ENCODE assay signal across 13 mouse cellular contexts in genomic region chr1:40059122-40059774, GRCm38 (mm10). TPM values are rescaled to one million over a fixed set of nuclear protein-coding genes. Genes with fewer than 3 reads are reported as not detected.
DNase-seq lines count a peak whose midpoint lies in the region; ATAC-seq and TF ChIP-seq lines count a peak whose summit lies in the region.
"Had no signal": no experiment of that assay in that cellular context is flagged by ENCODE, and none has a peak within 500 bp of the region (broad histone marks: within the 10 kb centered on the region; RNA-seq: fewer than 3 reads in every experiment).

No protein-coding gene starts in this region.

- no peak overlapping the region for H3ac ChIP-seq in myocyte (ENCODE audit: control insufficient read depth, insufficient read length)

- H3K27me3 ChIP-seq in myocyte (ENCODE audit: control insufficient read depth, insufficient read depth, insufficient read length) = no peaks in the 10 kb centered on the region
- H3K27me3 ChIP-seq in forebrain, embryonic 13.5 days = no peaks in the 10 kb centered on the region
- H3K27me3 ChIP-seq: liver, embryonic 15.5 days had no signal

- DNase-seq in gastrocnemius, postnatal 14 days = peak; percentile 19
- no peak for DNase-seq in gastrocnemius, postnatal 4 days (ENCODE audit: low spot score in 2 of 2)
- peak; percentile 47 for DNase-seq in adipocyte (ENCODE audit: low spot score)
- peak; percentile 16 for DNase-seq in heart, postnatal 4 days
- no peak for DNase-seq in thymus, postnatal 4 days
- no peak for DNase-seq in cerebellum, postnatal 36 days
- DNase-seq: cerebellum, adult 9-10 months; kidney, postnatal 36 days had no signal

- H3K4me3 ChIP-seq in myocyte = no peak overlapping the region
- no peak overlapping the region for H3K4me3 ChIP-seq in forebrain, embryonic 13.5 days
- H3K4me3 ChIP-seq: liver, embryonic 15.5 days had no signal

- WGBS in forebrain, embryonic 13.5 days = 84% methylated on average over 4 of the region's 4 CpGs

- H3K9me3 ChIP-seq in forebrain, embryonic 13.5 days (replicated peaks) = no peaks in the 10 kb centered on the region
- H3K9me3 ChIP-seq: liver, embryonic 15.5 days had no signal

- H3K79me2 ChIP-seq in myocyte (ENCODE audit: control insufficient read depth, insufficient read depth) = no peaks in the 10 kb centered on the region

- no peak for TF ChIP-seq POLR2A in myocyte (IDR thresholded peaks at IDR 0.05; ENCODE audit: insufficient read length, low read depth)

- H3K4me2 ChIP-seq in myocyte (ENCODE audit: low read depth) = no peak overlapping the region
- H3K4me2 ChIP-seq in forebrain, embryonic 13.5 days = no peak overlapping the region
- H3K4me2 ChIP-seq: liver, embryonic 15.5 days had no signal

- ATAC-seq in forebrain, embryonic 13.5 days = no peak
- ATAC-seq: hindbrain, postnatal 0 days; midbrain, embryonic 16.5 days had no signal

- H3K9ac ChIP-seq in forebrain, embryonic 13.5 days = no peak overlapping the region
- H3K9ac ChIP-seq: liver, embryonic 15.5 days had no signal

- H3K36me3 ChIP-seq in myocyte (ENCODE audit: control insufficient read depth, insufficient read depth) = no peaks in the 10 kb centered on the region
- H3K36me3 ChIP-seq in forebrain, embryonic 13.5 days (ENCODE audit: poor library complexity, severe bottlenecking) = no peaks in the 10 kb centered on the region
- H3K36me3 ChIP-seq: liver, embryonic 15.5 days had no signal

- no peak overlapping the region for H3K27ac ChIP-seq in forebrain, embryonic 13.5 days
- H3K27ac ChIP-seq: hindbrain, postnatal 0 days; liver, embryonic 15.5 days had no signal

- no peaks in the 10 kb centered on the region; the same call in 1 of the 2 replicates for H3K4me1 ChIP-seq in forebrain, embryonic 13.5 days
- H3K4me1 ChIP-seq: liver, embryonic 15.5 days had no signal

- intact Hi-C loops in gastrocnemius, postnatal 14 days (cut with DNase I; ENCODE audit: low total_unique reads) = no loop called here

TF ChIP-seq in myocyte, 11 proteins besides CTCF, POLR2A, EP300 and RAD21:
- TF ChIP-seq E2F4 (IDR thresholded peaks at IDR 0.05; ENCODE audit: insufficient read depth) = no peak
- TF ChIP-seq CEBPB (IDR thresholded peaks at IDR 0.05; ENCODE audit: insufficient read depth, poor library complexity, severe bottlenecking) = peak; percentile 40; the same call in 1 of the 2 replicates
- TF ChIP-seq POLR2AphosphoS2 (IDR thresholded peaks at IDR 0.05; ENCODE audit: insufficient read length, low read depth) = no peak
- TF ChIP-seq SRF (IDR thresholded peaks at IDR 0.05; ENCODE audit: control insufficient read depth, insufficient read length, low read depth) = no peak

RNA-seq across cellular contexts. Expression of gene Il1r2, which starts 14.6 kb away (rescaled TPM):
- under 1 TPM; 0.14 to 0.27 TPM for total RNA-seq in gastrocnemius, postnatal 14 days (2021)
- not detected for total RNA-seq in gastrocnemius, postnatal 4 days (2021)
- total RNA-seq in heart, postnatal 4 days (2021) = not detected
- 0.10 TPM for polyA plus RNA-seq in myocyte (2012; fragmentation: generic; extraction: Trizol)
- polyA plus RNA-seq in forebrain, embryonic 13.5 days (2015; fragmentation: Nextera tagmentation; extraction: Ambion mirVana) = 0.16 and 0.21 TPM in 2 replicates

Comparison
In these comparisons a context has a peak if more than half of its experiments do, and no peak if none do; other contexts are left out.
1. DNase-seq: peak in gastrocnemius, postnatal 14 days (single experiment), adipocyte (single experiment) and heart, postnatal 4 days (single experiment); none in gastrocnemius, postnatal 4 days (0 of 2), thymus, postnatal 4 days (single experiment) and cerebellum, postnatal 36 days (0 of 2).